Mouse (Mus musculus): ENCODE data around the gene Lztfl1. TPM values are rescaled to one million over a fixed set of nuclear protein-coding genes. Genes with fewer than 3 reads are reported as not detected.
"Not testable (repeated sequence)": the region's sequence is repeated elsewhere in the genome, so short reads cannot be mapped to it uniquely, and the experiment has no call there.

The Lztfl1 gene
- polyA plus RNA-seq, 1 experiment from 2014 or later = 46.6 TPM

DNA sequence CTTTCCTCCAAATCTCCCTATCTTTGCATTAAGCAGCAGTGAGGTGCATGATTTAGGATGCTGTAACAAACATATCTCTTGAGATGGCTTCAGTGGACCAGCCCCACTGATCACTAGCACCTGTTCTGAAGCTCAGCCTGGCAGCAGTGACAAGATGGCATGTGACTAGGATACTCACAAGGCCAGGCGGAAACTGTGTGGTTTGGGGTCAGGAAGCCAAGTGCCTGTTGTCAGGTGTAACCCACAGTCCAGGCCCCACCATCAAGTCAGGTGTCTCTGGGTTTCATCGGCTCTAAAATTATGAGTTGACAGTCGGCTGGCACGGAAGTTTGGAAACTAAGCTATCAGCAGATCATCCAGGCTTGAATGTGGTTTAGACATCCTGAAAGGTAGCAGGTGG lies 36.8 kb upstream of the Lztfl1 start:
- no peak overlapping the region for H3K27ac ChIP-seq (ENCODE audit: low read depth, low read length)
- H3K4me2 ChIP-seq (ENCODE audit: low read depth) = no peak overlapping the region
- H3K9ac ChIP-seq (ENCODE audit: low read length) = no peak overlapping the region
- H3K9me3 ChIP-seq (ENCODE audit: control insufficient read depth, low read length) = no peaks in the 10 kb centered on the region
- WGBS = 89% methylated on average over 4 of the region's 4 CpGs
- DNase-seq (ENCODE audit: low spot score) (no peak), ATAC-seq (ENCODE audit: insufficient read depth, low FRiP score, low TSS enrichment) (no peak)
- no peak overlapping the region for H3K4me3 ChIP-seq (ENCODE audit: low read depth, low read length)
- H3K4me1 ChIP-seq (ENCODE audit: control insufficient read depth, insufficient read depth, low read length) = no peaks in the 10 kb centered on the region
- H3K27me3 ChIP-seq (ENCODE audit: control insufficient read depth, insufficient read depth, low read length) = no peaks in the 10 kb centered on the region
- H3K36me3 ChIP-seq (ENCODE audit: control insufficient read depth, insufficient read depth, low read length) = no peaks in the 10 kb centered on the region

DNA sequence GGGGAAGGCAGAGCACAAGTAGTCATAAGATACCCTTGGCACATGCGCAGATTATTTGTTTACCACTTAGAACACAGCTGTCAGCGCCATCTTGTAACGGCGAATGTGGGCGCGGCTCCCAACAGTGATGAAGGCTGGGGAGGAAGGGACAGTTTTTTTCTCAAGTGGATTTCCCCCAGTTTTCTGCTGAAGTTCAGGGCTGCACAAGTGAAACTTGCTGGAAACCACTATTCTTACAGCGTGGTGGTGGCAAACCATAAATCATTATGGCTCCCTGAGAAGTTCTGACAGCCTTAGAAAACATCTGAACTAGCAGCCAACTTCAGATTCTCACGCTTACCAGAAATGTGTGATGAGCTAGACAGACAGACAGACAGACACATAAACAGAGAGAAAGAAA lies 32.2 kb upstream of the Lztfl1 start:
- H3K36me3 ChIP-seq (ENCODE audit: control insufficient read depth, insufficient read depth, low read length); H3K27ac ChIP-seq (ENCODE audit: low read depth, low read length); H3K4me2 ChIP-seq (ENCODE audit: low read depth); ATAC-seq (ENCODE audit: insufficient read depth, low FRiP score, low TSS enrichment); H3K9me3 ChIP-seq (ENCODE audit: control insufficient read depth, low read length); H3K4me3 ChIP-seq (ENCODE audit: low read depth, low read length); H3K4me1 ChIP-seq (ENCODE audit: control insufficient read depth, insufficient read depth, low read length); H3K9ac ChIP-seq (ENCODE audit: low read length); DNase-seq (ENCODE audit: low spot score); H3K27me3 ChIP-seq (ENCODE audit: control insufficient read depth, insufficient read depth, low read length): not testable (repeated sequence)
- 91% methylated on average over 7 of the region's 8 CpGs for WGBS

DNA sequence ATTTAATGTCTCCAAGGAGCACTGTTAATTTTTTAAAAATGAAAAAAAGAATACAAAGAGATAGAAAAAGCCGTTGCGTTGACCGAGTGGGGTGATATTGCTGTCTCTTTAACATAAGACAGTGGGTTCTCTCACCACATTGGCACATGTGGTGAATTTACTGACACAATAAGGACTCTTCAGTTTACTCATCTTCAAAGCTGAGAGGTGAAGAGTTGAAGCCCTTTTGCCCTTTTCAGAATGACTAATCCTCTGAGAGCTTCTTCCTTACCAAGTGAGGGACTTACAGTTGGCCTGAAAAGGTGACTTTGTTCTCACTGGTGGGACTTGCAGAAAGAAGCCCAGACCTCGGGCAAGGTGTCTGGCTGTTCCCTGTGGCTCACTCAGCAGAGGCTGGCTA lies 23.3 kb upstream of the Lztfl1 start:
- 83% methylated on average over 4 of the region's 4 CpGs for WGBS
- DNase-seq (ENCODE audit: low spot score) (no peak), ATAC-seq (ENCODE audit: insufficient read depth, low FRiP score, low TSS enrichment) (no peak)
- H3K4me3 ChIP-seq (ENCODE audit: low read depth, low read length) = no peak overlapping the region
- no peak overlapping the region for H3K27ac ChIP-seq (ENCODE audit: low read depth, low read length)
- no peak overlapping the region for H3K9ac ChIP-seq (ENCODE audit: low read length)
- H3K9me3 ChIP-seq (ENCODE audit: control insufficient read depth, low read length) = no peaks in the 10 kb centered on the region
- no peak overlapping the region for H3K4me2 ChIP-seq (ENCODE audit: low read depth)
- H3K36me3 ChIP-seq (ENCODE audit: control insufficient read depth, insufficient read depth, low read length) = no peaks in the 10 kb centered on the region
- no peaks in the 10 kb centered on the region for H3K27me3 ChIP-seq (ENCODE audit: control insufficient read depth, insufficient read depth, low read length)
- no peaks in the 10 kb centered on the region for H3K4me1 ChIP-seq (ENCODE audit: control insufficient read depth, insufficient read depth, low read length)

DNA sequence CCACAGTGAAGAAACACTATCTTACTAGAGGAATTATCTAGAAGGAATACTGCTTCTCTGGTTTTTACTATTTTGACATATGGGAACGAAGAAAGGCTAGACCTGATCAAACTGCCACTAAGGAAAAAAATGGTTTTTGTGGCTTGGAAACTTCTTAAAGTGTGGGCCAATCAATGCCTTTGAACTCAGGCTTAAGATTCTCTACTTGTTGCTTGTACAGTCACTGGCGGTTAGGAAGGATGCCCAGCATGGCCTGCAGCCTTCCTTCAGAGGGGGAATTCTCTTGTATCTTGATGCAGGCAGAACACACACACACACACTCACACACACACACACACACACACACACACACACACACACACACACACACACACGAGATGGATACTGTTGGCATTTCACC lies 16.6 kb upstream of the Lztfl1 start:
- WGBS = 83% methylated on average over 3 of the region's 3 CpGs
- H3K9me3 ChIP-seq (ENCODE audit: control insufficient read depth, low read length) = no peaks in the 10 kb centered on the region
- DNase-seq (ENCODE audit: low spot score) = no peak
- no peak overlapping the region for H3K4me2 ChIP-seq (ENCODE audit: low read depth)
- no peaks in the 10 kb centered on the region for H3K36me3 ChIP-seq (ENCODE audit: control insufficient read depth, insufficient read depth, low read length)
- no peak for ATAC-seq (ENCODE audit: insufficient read depth, low FRiP score, low TSS enrichment)
- no peak overlapping the region for H3K9ac ChIP-seq (ENCODE audit: low read length)
- no peak overlapping the region for H3K4me3 ChIP-seq (ENCODE audit: low read depth, low read length)
- H3K4me1 ChIP-seq (ENCODE audit: control insufficient read depth, insufficient read depth, low read length) = no peaks in the 10 kb centered on the region
- no peaks in the 10 kb centered on the region for H3K27me3 ChIP-seq (ENCODE audit: control insufficient read depth, insufficient read depth, low read length)
- H3K27ac ChIP-seq (ENCODE audit: low read depth, low read length) = no peak overlapping the region

DNA sequence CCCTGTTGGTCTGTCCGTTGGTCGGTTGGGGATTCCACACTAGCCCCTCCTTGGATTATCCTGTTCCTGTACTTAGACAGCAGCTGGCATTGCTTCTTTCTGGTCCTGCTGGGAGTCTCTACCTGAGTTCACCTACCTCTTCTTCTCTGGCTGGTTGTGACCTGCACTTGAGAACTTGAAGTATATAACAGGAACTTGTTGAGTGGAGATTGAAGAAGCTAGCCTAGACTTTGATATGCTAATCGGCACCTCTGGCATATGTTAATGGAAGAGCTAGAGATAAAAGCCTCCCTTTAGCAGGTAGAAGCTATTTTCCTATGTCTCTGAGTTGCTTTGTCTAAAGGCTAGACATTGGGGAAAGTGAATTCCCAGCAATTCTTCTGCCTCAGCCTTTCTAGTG lies 13.8 kb upstream of the Lztfl1 start:
- no peaks in the 10 kb centered on the region for H3K36me3 ChIP-seq (ENCODE audit: control insufficient read depth, insufficient read depth, low read length)
- H3K4me1 ChIP-seq (ENCODE audit: control insufficient read depth, insufficient read depth, low read length) = no peaks in the 10 kb centered on the region
- H3K4me3 ChIP-seq (ENCODE audit: low read depth, low read length) = no peak overlapping the region
- H3K4me2 ChIP-seq (ENCODE audit: low read depth) = no peak overlapping the region
- H3K27ac ChIP-seq (ENCODE audit: low read depth, low read length) = no peak overlapping the region
- no peak for DNase-seq (ENCODE audit: low spot score)
- H3K27me3 ChIP-seq (ENCODE audit: control insufficient read depth, insufficient read depth, low read length) = no peaks in the 10 kb centered on the region
- WGBS = 81% methylated on average over 3 of the region's 3 CpGs
- H3K9me3 ChIP-seq (ENCODE audit: control insufficient read depth, low read length) = no peaks in the 10 kb centered on the region
- H3K9ac ChIP-seq (ENCODE audit: low read length) = no peak overlapping the region
- no peak for ATAC-seq (ENCODE audit: insufficient read depth, low FRiP score, low TSS enrichment)

DNA sequence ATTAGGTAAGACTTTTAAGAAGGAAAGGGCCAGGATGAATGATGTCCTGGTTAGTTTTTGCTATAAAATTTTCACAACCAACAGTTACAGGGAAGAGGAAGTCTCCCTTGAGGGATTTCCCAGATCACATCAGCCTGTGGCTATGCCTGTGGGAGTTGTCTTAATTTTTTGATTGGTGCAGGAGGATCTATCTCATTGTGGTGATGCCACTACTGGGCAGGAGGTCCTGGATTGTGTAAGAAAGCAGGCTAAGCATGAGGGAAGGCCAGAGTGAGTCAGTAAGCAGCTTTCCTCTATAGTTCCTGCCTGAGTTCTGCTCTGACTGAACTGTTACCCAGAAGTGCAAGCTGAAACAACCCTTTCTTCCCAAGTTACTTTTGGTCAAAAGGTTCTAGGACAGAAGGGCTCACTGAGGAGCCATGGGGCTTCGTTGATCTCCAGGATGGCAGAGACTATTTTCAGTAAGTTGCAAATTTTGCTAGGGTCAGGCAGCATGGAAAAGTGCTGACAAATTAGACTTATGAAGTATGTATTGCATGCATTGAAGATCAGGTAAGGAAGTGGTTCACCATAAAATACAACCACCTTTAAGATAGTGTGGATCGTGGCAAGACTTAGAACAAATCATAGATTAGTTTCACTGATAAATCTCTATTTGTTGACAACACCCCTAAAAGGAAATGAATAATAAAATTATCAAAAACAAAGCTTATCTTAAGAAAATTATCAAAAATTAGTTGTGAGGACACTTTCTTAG lies 5.4 kb upstream of the Lztfl1 start:
- Histone ChIP-seq H3K9me3 (ENCODE audit: control insufficient read depth, low read length) (no peaks in the 10 kb centered on the region), H3K4me3 (ENCODE audit: low read depth, low read length) (no peak overlapping the region), H3K27ac (ENCODE audit: low read depth, low read length) (no peak overlapping the region), H3K9ac (ENCODE audit: low read length) (no peak overlapping the region), H3K4me2 (ENCODE audit: low read depth) (no peak overlapping the region), H3K36me3 (ENCODE audit: control insufficient read depth, insufficient read depth, low read length) (no peaks in the 10 kb centered on the region), H3K4me1 (ENCODE audit: control insufficient read depth, insufficient read depth, low read length) (no peaks in the 10 kb centered on the region), H3K27me3 (ENCODE audit: control insufficient read depth, insufficient read depth, low read length) (no peaks in the 10 kb centered on the region)
- DNase-seq (ENCODE audit: low spot score) = no peak
- WGBS = 71% methylated on average over 2 of the region's 2 CpGs
- ATAC-seq (ENCODE audit: insufficient read depth, low FRiP score, low TSS enrichment) = no peak

DNA sequence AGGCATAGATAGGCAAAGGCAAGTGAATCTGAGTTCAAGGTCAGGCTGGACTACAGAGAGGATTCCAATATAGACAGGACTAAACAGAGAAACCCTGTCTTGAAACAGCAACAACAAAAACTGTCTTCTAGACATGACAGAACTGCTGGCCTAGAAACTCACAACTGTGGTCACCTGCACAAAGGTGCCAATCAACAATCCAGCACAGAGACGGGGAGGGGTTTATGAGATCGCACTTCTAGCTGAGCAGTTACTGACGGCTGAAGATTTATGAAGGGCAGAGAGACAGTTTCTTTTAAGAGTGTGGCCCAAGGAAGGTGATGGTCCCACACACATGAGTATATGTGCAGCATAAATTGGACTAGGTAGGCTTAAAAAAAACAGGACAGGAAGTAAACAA lies 1.2 kb downstream of the Lztfl1 start:
- DNase-seq (ENCODE audit: low spot score) (no peak), ATAC-seq (ENCODE audit: insufficient read depth, low FRiP score, low TSS enrichment) (no peak)
- H3K9me3 ChIP-seq (ENCODE audit: control insufficient read depth, low read length) = no peaks in the 10 kb centered on the region
- peaks cover 3% of the 10 kb centered on the region; the same call in 1 of the 2 replicates for H3K36me3 ChIP-seq (ENCODE audit: control insufficient read depth, insufficient read depth, low read length)
- no peaks in the 10 kb centered on the region for H3K27me3 ChIP-seq (ENCODE audit: control insufficient read depth, insufficient read depth, low read length)
- no peak overlapping the region for H3K4me2 ChIP-seq (ENCODE audit: low read depth)
- no peak overlapping the region for H3K27ac ChIP-seq (ENCODE audit: low read depth, low read length)
- no peaks in the 10 kb centered on the region for H3K4me1 ChIP-seq (ENCODE audit: control insufficient read depth, insufficient read depth, low read length)
- H3K4me3 ChIP-seq (ENCODE audit: low read depth, low read length) = no peak overlapping the region
- H3K9ac ChIP-seq (ENCODE audit: low read length) = no peak overlapping the region
- WGBS = 60% methylated on average over 3 of the region's 3 CpGs

DNA sequence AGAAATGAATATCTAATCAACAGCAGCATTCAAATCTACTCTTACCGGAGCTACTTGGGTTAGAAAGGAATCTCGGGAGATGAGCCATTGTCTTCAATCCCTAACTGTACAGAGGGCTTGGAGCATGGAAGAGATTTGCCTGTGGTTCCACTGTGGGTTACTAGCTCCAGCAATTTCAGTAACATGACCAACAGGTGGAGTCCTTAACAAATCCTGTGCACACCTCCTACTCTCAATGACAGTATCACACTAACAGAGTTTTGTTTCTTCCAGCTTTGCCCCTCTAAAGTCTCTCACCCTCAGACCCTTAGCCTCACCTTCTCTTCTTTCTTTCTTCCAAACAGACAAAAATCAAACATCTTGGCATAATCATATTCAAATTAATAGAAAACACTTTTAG lies 4.4 kb downstream of the Lztfl1 start:
- no peak for ATAC-seq (ENCODE audit: insufficient read depth, low FRiP score, low TSS enrichment)
- Histone ChIP-seq H3K27ac (ENCODE audit: low read depth, low read length) (no peak overlapping the region), H3K36me3 (ENCODE audit: control insufficient read depth, insufficient read depth, low read length) (peaks cover 3% of the 10 kb centered on the region; the same call in 1 of the 2 replicates), H3K9me3 (ENCODE audit: control insufficient read depth, low read length) (no peaks in the 10 kb centered on the region), H3K9ac (ENCODE audit: low read length) (no peak overlapping the region), H3K4me3 (ENCODE audit: low read depth, low read length) (no peak overlapping the region), H3K27me3 (ENCODE audit: control insufficient read depth, insufficient read depth, low read length) (no peaks in the 10 kb centered on the region), H3K4me2 (ENCODE audit: low read depth) (no peak overlapping the region), H3K4me1 (ENCODE audit: control insufficient read depth, insufficient read depth, low read length) (no peaks in the 10 kb centered on the region)
- no peak for DNase-seq (ENCODE audit: low spot score)
- 88% methylated on average over 2 of the region's 2 CpGs for WGBS

DNA sequence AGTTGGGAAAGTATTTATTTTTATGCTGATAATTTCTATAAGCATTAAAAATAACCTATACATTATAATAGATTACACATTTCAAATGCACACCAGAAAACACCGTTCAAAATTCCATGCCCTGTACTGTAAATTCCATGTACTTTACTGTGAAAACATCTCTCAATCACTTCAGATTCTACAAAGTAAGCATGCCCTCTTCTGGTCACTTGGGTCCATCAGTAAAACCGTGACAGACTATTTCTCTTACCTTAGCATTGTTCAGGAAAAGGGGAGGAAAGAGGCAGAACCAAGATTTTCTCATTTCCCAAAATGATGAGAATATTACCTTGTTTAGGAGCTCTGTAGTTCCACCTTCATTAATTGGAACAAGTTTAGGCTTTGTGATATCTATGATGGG lies 8.3 kb downstream of the Lztfl1 start:
- H3K27ac ChIP-seq (ENCODE audit: low read depth, low read length) = no peak overlapping the region
- H3K4me3 ChIP-seq (ENCODE audit: low read depth, low read length) = no peak overlapping the region
- H3K9ac ChIP-seq (ENCODE audit: low read length) = no peak overlapping the region
- no peaks in the 10 kb centered on the region for H3K9me3 ChIP-seq (ENCODE audit: control insufficient read depth, low read length)
- DNase-seq (ENCODE audit: low spot score) (no peak), ATAC-seq (ENCODE audit: insufficient read depth, low FRiP score, low TSS enrichment) (no peak)
- WGBS = 60% methylated on average over 2 of the region's 2 CpGs
- H3K4me2 ChIP-seq (ENCODE audit: low read depth) = no peak overlapping the region
- peaks cover 3% of the 10 kb centered on the region; the same call in 1 of the 2 replicates for H3K36me3 ChIP-seq (ENCODE audit: control insufficient read depth, insufficient read depth, low read length)
- no peaks in the 10 kb centered on the region for H3K27me3 ChIP-seq (ENCODE audit: control insufficient read depth, insufficient read depth, low read length)
- no peaks in the 10 kb centered on the region for H3K4me1 ChIP-seq (ENCODE audit: control insufficient read depth, insufficient read depth, low read length)

Data from neural tube, embryonic 11.5 days (tissue).